Mouse (Mus musculus) MEL (cell line): ENCODE results near the gene Tnfsf12. TPM values are rescaled to one million over a fixed set of nuclear protein-coding genes. Genes with fewer than 3 reads are reported as not detected.

Experiments used
- DNase-seq: peaks from one replicate; pipeline ENCODE4 v3.0.0; 2011; ENCODE audit warnings: low read depth, low spot score
- H3K27ac ChIP-seq: 2 replicates; pipeline ENCODE4 v1.5.1; 2012; ENCODE audit warnings: low read depth, mild to moderate bottlenecking, control low read depth, low read length, moderate library complexity; ENCODE audit not compliant: control insufficient read depth
- H3K27me3 ChIP-seq, 2 experiments: fragments of 150-350 bp in 1 of 2; sonication (generic) in 1 of 2; 2 replicates each; pipeline ENCODE4 v1.6.1; 2012; ENCODE audit warnings: low read length in 2 of 2, mild to moderate bottlenecking in 2 of 2, improper control_type of control experiment in 1 of 2, moderate library complexity in 1 of 2; ENCODE audit not compliant: insufficient read depth in 2 of 2, control insufficient read depth in 1 of 2
- H3K36me3 ChIP-seq, 2 experiments: 2 replicates each; pipeline ENCODE4 v1.6.1; 2012 to 2014; ENCODE audit warnings: low read length in 2 of 2, improper control_type of control experiment in 1 of 2, inconsistent platforms in 1 of 2, mild to moderate bottlenecking in 1 of 2; ENCODE audit not compliant: insufficient read depth in 2 of 2, control insufficient read depth in 1 of 2
- H3K4me1 ChIP-seq, 2 experiments: fragments of 150-350 bp in 1 of 2; sonication (generic) in 1 of 2; 2 replicates each; pipeline ENCODE4 v1.6.1; 2012; ENCODE audit warnings: low read length in 2 of 2, improper control_type of control experiment in 1 of 2, mild to moderate bottlenecking in 1 of 2; ENCODE audit not compliant: insufficient read depth in 2 of 2, control insufficient read depth in 1 of 2
- H3K4me3 ChIP-seq, 2 experiments: fragments of 150-350 bp in 1 of 2; sonication (generic) in 1 of 2; 2 replicates each; pipeline ENCODE4 v1.5.1; 2012; ENCODE audit warnings: low read depth in 2 of 2, low read length in 2 of 2, mild to moderate bottlenecking in 2 of 2, moderate library complexity in 2 of 2, control low read depth in 1 of 2, improper control_type of control experiment in 1 of 2; ENCODE audit not compliant: control insufficient read depth in 1 of 2, insufficient read depth in 1 of 2
- H3K79me2 ChIP-seq: 2 replicates; pipeline ENCODE4 v1.6.1; 2012; ENCODE audit warnings: mild to moderate bottlenecking, low read length, moderate library complexity; ENCODE audit not compliant: control insufficient read depth, poor library complexity, insufficient read depth
- H3K9ac ChIP-seq: 2 replicates; pipeline ENCODE4 v1.6.1; 2012; ENCODE audit warnings: low read depth, mild to moderate bottlenecking, control low read depth, low read length, moderate library complexity; ENCODE audit not compliant: control insufficient read depth, poor library complexity, severe bottlenecking
- H3K9me3 ChIP-seq: fragments of 150-350 bp; sonication (generic); replicated peaks from 2 replicates; pipeline ENCODE4 v1.6.1; 2012; ENCODE audit warnings: mild to moderate bottlenecking, low read length, improper control_type of control experiment, moderate library complexity; ENCODE audit not compliant: insufficient read depth
- BHLHE40 ChIP-seq: IDR thresholded peaks from 2 replicates; pipeline ENCODE4 v1.6.1; 2012; ENCODE audit warnings: low read depth, mild to moderate bottlenecking, inconsistent platforms, low read length, improper control_type of control experiment, borderline replicate concordance
- ELF1 ChIP-seq: IDR thresholded peaks from 2 replicates; pipeline ENCODE4 v1.6.1; 2014; ENCODE audit warnings: low read depth, mild to moderate bottlenecking, inconsistent platforms, low read length, improper control_type of control experiment, moderate library complexity
- HCFC1 ChIP-seq: IDR thresholded peaks from 2 replicates; pipeline ENCODE4 v1.6.1; 2012; ENCODE audit warnings: low read depth, mild to moderate bottlenecking, inconsistent platforms, low read length, improper control_type of control experiment, moderate library complexity
- JUND ChIP-seq: IDR thresholded peaks from 2 replicates; pipeline ENCODE4 v1.6.1; 2011; ENCODE audit warnings: low read depth, mild to moderate bottlenecking, improper control_type of control experiment, low read length
- MAX ChIP-seq: IDR thresholded peaks from 2 replicates; pipeline ENCODE4 v1.6.1; 2011; ENCODE audit warnings: low read length, improper control_type of control experiment
- MEF2A ChIP-seq: IDR thresholded peaks from 2 replicates; pipeline ENCODE4 v1.6.1; 2014; ENCODE audit warnings: low read depth, mild to moderate bottlenecking, inconsistent platforms, low read length, improper control_type of control experiment; ENCODE audit not compliant: poor library complexity, insufficient replicate concordance, severe bottlenecking; ENCODE audit errors: extremely low read depth
- NELFE ChIP-seq: IDR thresholded peaks from 2 replicates; pipeline ENCODE4 v1.6.1; 2011; ENCODE audit warnings: low read depth, low read length, improper control_type of control experiment
- NRF1 ChIP-seq: IDR thresholded peaks from 2 replicates; pipeline ENCODE4 v1.6.1; 2014; ENCODE audit warnings: low read depth, mild to moderate bottlenecking, inconsistent platforms, low read length, improper control_type of control experiment, moderate library complexity; ENCODE audit not compliant: poor library complexity, insufficient read depth, severe bottlenecking
- RCOR1 ChIP-seq: IDR thresholded peaks from 2 replicates; pipeline ENCODE4 v1.6.1; 2012; ENCODE audit warnings: low read depth, mild to moderate bottlenecking, inconsistent platforms, low read length, improper control_type of control experiment
- SIN3A ChIP-seq: IDR thresholded peaks from 2 replicates; pipeline ENCODE4 v1.6.1; 2012; ENCODE audit warnings: low read length, improper control_type of control experiment, inconsistent platforms
- TBP ChIP-seq: IDR thresholded peaks from 2 replicates; pipeline ENCODE4 v1.8.0; 2011; ENCODE audit warnings: low read depth, low read length, improper control_type of control experiment
- ZKSCAN1 ChIP-seq: IDR thresholded peaks from 2 replicates; pipeline ENCODE4 v1.6.1; 2012; ENCODE audit warnings: low read depth, mild to moderate bottlenecking, inconsistent platforms, low read length, improper control_type of control experiment, moderate library complexity
- ZNF384 ChIP-seq: IDR thresholded peaks from 2 replicates; pipeline ENCODE4 v1.6.1; 2012; ENCODE audit warnings: low read depth, mild to moderate bottlenecking, inconsistent platforms, low read length, improper control_type of control experiment
- polyA plus RNA-seq, 2 experiments: library from polyadenylated mRNA; stranded (reverse) in 1 of 2; unstranded in 1 of 2; fragments of >175 nt in 1 of 2; fragments of >200 nt in 1 of 2; gene quantifications; 2 replicates each; pipeline versions ENCODE4 v1.2.1 to v1.2.4; 2012; ENCODE audit warnings: low replicate concordance in 2 of 2, low read depth in 1 of 2; ENCODE audit not compliant: insufficient read length in 2 of 2, insufficient read depth in 1 of 2, missing spikeins in 1 of 2
- total RNA-seq: library from RNA; depleted of rRNA; stranded (reverse); fragments of 300-350 nt; gene quantifications from 2 replicates; pipeline ENCODE4 v1.2.3, GENCODE M21; 2012

Gene Tnfsf12
- total and polyA plus RNA-seq, 3 experiments, result 0.10 TPM; not detected in 2

DNA sequence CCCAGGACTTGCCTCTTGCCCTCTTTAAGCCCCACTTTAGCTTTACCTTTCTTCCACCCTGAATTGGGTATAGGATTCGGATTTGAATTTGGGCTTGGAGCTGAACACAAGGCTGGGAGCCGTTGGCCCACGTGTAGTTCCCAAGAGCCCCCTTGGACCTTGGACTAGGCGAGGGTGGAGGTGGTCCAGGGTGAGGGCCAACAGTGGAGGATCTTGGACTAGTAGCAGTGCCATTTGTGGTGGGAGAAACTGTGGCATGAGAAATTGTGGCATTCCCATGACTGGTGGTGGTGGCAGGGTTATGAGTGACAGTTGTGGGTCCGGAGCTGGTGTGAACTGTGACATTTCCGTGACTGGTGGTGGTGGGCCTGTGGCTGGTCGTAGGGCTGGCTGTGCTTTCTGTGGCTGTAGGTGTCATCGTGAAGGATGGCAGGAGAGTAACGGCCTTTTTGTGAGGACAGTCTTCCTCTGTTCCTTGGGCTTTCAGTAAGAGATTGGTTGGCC is 30.1 kb downstream of the Tnfsf12 start:
- no peak overlapping the region for H3K4me3 ChIP-seq
- peaks cover 13 to 34% of the 10 kb centered on the region in 2 experiments for H3K36me3 ChIP-seq
- peaks cover 28% of the 10 kb centered on the region for H3K79me2 ChIP-seq
- H3K9ac ChIP-seq, result no peak overlapping the region
- H3K27me3 ChIP-seq, result no peaks in the 10 kb centered on the region
- no peak for DNase-seq
- TF ChIP-seq ZNF384 (no peak), TBP (0 out of 2 replicates have a peak, but pooled peaks have one; percentile 21), MAX (no peak), SIN3A (0 out of 2 replicates have a peak, but pooled peaks have one; percentile 7)
- H3K4me1 ChIP-seq, result peaks cover 4 to 31% of the 10 kb centered on the region in 2 experiments
- H3K27ac ChIP-seq, result no peak overlapping the region
- H3K9me3 ChIP-seq, result no peaks in the 10 kb centered on the region

DNA sequence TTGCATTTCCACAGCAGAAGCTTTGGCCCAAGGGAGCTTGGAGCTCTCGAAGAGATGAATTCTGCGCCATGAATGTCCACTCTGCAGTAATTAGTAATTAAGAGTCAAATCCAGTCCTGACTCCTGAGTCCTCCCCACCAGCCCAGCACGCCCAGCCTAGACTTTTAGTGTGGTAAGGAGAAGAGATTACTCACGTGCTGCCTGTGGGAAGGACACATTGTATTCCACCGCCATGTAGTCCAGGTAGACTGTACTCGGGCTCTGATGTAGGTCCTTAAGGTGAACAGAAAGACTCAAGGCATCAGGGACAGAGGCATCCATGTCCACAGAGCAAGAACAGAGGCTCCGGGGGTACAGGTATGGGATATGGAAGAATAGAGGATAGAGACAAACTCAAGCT is 30.8 kb downstream of the Tnfsf12 start:
- H3K79me2 ChIP-seq, result peaks cover 22% of the 10 kb centered on the region
- no peak for DNase-seq
- peaks cover 4 to 31% of the 10 kb centered on the region in 2 experiments for H3K4me1 ChIP-seq
- H3K9me3 ChIP-seq, result no peaks in the 10 kb centered on the region
- no peak overlapping the region for H3K4me3 ChIP-seq
- H3K27ac ChIP-seq, result no peak overlapping the region
- TF ChIP-seq ELF1, result no peak
- TF ChIP-seq RCOR1, result no peak
- TF ChIP-seq NELFE, result no peak
- TF ChIP-seq HCFC1, result no peak
- no peak for TF ChIP-seq BHLHE40
- no peak for TF ChIP-seq NRF1
- TF ChIP-seq ZKSCAN1, result no peak
- TF ChIP-seq MEF2A, result no peak
- H3K9ac ChIP-seq, result no peak overlapping the region
- H3K27me3 ChIP-seq, result no peaks in the 10 kb centered on the region
- H3K36me3 ChIP-seq, result peaks cover 9 to 28% of the 10 kb centered on the region in 2 experiments

DNA sequence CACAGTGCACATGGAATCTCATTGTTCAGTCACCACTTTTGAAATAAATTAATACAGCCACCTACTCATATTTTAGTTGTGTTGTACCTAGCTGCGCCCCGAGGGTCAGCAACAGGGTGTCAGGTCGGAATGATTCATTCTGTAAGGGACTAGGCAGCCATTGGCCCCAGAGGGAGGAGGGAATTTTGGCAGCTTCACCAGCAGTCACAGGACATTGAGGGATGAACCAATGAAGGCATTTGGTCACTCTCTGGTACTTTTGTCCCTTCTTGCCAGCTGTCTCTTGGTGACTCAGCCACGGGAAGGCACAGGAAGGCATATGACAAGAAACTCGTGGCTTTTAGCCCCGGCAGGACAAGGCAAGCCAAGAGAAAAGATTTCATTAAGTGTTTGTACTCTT is 31.9 kb downstream of the Tnfsf12 start:
- no peak for DNase-seq
- H3K27me3 ChIP-seq, result no peaks in the 10 kb centered on the region
- peak overlapping the region; percentile 69; the same call in 1 of the 2 replicates for H3K9ac ChIP-seq
- no peak for TF ChIP-seq JUND
- no peak for TF ChIP-seq ZNF384
- H3K27ac ChIP-seq, result 0 out of 2 replicates have a peak overlapping the region, but pooled peaks have one; percentile 96
- no peaks in the 10 kb centered on the region for H3K9me3 ChIP-seq
- peaks cover 13% of the 10 kb centered on the region for H3K79me2 ChIP-seq
- peaks cover 1 to 19% of the 10 kb centered on the region in 2 experiments; a peak in 3 of 4 replicates for H3K36me3 ChIP-seq
- no peak overlapping the region for H3K4me3 ChIP-seq
- H3K4me1 ChIP-seq, result peaks cover 4 to 21% of the 10 kb centered on the region in 2 experiments
